Mouse (Mus musculus) spleen, postnatal 14 days (tissue): ENCODE data around the gene Fcer1g.
A peak's percentile ranks its signal among the peaks of the same experiment; 100 is the strongest.

Source experiments
- DNase-seq, 2 experiments: peaks; one replicate each; pipeline ENCODE4 v3.0.0; 2021 to 2022; ENCODE audit warnings: low spot score in 2 of 2

Gene Fcer1g

DNA sequence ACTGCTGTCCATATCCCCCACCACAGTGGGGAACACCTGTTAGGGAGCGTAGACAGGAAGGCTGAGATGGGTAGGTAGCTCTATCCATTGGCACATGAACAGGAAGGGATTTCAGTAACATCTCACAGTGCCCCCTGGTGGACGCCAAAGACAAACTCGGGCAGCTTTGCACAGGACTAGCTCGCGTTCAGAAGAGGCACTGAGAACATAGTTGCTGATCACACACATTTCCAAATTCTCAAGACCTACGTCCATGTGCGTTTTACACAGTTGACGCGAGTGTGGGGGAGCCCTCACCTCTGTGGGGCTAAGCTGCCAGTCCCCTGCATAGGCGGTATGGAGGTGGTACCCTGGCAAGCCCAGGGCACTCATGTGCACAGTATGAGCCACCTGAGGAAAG, 13.3 kb downstream of the Fcer1g start:
- peak; percentile 54 to 79 for DNase-seq

DNA sequence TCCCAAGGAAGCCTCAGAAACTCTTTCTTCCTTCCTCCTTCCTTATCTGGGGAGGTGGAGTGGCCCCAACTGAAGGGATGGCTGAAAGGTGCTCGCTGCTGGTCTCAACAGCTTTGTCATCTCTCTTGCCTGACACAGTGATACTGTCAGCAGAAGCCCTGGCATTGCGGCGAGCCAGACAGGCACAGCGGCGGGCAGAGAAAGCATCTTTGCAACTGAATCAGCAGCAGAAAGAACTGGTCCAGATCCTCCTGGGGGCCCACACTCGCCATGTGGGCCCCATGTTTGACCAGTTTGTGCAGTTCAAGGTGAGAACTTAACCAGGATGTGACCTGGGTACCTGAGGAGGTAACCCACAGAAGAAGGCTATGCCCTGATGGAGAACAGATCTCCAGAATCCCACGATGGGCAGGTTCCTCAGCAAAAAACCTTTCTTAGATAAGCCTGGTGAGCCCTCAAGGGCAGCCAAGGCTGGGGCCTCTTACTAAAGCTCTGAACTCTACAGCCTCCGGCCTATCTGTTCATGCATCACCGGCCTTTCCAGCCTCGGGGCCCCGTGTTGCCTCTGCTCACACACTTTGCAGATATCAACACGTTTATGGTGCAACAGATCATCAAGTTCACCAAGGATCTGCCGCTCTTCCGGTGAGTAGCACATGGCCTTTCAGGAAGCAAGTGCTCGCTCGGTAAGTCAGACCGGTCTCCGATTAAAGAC, 17.8 kb downstream of the Fcer1g start:
- no peak for DNase-seq

DNA sequence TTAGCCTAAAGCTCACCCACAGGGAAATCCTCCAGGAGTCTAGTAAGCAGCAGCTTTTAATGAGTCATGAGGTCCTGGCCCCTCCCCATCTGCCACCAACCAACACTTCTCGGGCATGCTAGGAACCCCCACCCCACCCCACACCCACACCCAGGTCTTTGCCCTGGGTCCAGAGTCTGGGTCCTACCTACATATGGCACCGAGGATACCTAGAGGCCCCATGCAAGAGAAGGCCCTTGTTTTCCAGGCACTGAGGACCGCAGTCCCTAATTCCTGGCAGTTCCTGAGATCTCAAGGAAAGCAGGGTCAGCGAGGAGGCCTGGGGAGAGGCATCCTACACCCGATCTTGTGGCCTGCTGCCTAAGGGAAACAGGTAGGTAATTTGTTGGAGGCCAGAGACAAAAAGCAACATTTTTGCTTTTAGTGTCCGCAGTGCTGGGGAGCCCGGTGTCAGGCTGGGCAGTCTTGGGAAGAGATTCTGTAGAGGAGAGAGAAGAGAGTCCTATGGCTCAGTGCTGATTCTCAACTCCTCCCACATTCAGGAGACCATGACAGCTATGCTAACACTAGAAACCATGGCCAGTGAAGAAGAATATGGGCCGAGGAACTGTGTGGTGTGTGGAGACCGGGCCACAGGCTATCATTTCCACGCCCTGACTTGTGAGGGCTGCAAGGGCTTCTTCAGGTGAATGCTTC, 20.2 kb downstream of the Fcer1g start, which contains the start of gene Nr1i3:
Gene Nr1i3 (plus strand): TSS at position 170 of the 696 bp plus-strand sequence.
- no peak for DNase-seq

DNA sequence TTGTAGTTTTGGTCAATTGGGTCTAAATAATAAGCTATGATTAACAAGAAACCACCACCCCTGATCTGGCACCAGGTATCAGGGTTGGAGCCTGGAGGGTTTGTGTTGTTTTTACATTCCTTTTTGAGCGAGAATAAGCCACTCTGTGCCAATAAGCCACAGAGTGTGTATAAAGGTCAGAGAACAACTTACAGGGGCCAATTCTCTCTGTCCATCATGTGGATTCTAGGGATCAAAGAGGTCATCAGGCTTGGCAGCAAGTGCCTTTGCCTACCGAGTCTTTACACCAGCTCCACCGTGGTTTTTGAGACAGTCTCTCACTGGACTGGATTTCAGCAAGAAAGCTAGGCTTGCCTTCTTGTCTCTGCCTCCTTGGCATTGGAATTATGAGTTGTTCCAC, 21.3 kb downstream of the Fcer1g start:
- DNase-seq: no peak

DNA sequence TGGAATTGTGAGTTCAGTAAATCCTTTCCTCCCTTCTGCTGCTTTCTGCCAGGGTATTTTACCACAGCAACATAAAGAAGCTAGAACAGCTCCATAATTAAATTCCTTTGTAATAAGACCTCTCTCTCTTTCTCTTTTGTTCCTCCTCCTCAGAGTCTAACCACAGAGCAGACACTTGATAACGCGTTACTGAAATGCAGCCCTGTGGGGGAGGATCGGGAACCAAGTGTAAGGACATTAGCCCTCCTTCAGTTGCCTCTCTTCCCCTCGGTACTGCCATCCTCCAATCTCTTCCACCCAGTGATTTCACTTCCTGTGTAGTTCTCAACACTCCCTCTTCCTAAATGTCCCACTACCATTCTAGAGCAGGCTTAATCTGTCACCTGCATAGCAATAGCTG, 24.8 kb downstream of the Fcer1g start:
- DNase-seq: no peak

DNA sequence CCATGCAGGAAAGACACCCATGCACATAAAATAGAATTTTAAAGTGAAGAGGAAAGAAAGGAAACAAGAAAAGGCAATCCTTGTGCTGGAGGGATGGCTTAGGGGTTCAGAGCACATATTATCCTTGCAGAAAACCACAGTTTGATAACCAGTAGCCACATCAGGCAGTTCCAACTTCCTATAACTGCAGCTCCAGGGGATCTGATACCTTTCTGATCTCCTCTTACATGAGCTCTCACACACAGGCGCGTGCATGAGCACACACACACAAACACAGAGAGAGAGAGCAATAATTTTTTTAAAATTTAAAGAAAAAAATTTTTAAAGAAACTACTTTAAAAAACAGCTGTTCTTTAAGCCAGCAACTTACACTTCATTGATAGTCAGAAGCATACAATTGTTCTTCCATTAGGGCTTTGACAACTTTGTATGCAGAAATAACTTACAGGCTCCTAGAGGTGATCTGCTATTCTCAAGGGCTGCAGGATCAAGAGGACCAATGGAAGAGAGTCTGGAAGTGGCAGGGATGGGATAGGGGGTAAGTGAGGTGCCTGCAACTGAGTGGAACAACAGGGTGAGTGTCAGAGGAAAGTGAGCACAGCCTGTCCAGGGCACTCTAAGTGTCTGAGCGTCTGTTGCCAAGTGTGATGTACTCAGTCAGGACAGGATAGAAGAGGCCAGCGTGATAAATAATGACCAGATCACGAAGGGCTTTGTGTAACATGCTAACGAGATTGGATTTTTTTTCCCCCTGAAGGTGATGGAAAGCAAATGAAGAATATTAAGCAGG, 28.3 kb downstream of the Fcer1g start:
- no peak for DNase-seq

DNA sequence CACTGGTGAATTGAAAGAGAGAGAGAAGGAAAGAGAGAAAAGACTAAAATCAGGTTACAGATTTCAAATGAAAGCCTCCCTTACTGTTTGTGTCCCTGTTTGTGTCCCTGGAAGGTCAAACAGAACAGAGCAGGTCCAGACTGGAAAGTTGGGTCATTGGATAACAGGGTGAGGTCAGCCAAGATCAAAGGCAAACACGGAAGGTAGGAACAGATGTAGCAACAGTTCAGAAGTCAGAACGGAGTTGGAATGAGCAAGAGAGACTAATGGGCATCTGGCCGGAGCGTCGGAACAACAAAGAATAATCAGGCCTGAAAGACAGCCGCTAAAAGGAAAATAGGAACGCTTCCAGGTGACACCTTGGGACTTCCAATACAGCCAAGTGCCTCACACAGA, 29.9 kb downstream of the Fcer1g start:
- no peak for DNase-seq

DNA sequence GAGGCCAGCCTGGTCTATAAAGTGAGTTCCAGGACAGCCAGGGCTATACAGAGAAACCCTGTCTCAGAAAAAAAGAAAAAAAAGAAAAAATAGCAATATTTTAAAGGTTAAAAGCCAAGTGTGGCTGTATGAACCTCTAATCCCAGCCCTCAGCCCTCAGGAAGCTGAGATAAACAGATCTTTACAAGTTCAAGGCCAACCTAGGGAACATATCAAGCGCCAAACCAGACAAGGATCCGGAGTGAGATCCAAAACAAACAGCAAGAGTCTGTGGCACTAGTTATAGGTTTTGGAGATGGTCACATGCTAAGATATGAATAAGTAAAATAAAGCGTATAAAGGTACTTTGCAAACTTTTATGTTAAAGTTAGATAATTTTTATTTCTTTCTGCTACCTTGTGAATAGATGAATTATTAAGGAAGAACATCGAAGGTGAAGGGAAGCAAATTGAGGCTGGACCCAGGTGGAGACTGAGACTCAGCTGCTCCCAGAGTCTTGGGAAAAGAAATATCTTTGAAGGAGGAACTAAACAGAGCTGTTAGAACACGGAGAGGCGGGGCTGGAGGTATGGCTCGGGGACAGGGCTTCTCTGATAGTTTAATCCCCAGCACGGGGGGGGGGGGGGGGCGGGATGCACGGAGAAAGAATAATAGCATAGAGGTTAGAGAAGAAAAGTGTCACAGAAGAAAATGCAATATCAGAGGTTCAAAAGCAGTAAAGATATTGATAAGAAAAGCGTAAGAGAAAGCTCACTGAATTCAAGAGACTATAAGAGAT, 30.5 kb downstream of the Fcer1g start:
- DNase-seq: no peak

DNA sequence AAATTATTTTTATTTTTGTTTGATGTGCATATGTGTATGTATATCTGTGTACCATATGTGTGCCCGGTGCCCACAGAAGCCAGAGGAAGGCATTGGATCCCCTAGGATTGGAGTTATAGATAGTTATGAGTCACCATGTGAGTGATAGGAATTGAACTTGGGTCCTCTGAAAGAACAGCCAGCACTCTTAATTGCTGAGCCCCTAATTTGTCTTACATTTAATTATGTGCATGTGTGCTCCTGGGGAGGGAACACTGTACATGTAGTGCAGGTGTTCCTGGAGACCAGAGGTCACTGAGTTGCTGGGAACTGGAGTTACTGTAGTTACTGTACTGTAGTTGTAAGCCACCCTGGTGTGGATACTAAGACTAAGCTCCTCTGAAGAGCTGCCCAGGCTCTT, 33.4 kb downstream of the Fcer1g start:
- no peak for DNase-seq

DNA sequence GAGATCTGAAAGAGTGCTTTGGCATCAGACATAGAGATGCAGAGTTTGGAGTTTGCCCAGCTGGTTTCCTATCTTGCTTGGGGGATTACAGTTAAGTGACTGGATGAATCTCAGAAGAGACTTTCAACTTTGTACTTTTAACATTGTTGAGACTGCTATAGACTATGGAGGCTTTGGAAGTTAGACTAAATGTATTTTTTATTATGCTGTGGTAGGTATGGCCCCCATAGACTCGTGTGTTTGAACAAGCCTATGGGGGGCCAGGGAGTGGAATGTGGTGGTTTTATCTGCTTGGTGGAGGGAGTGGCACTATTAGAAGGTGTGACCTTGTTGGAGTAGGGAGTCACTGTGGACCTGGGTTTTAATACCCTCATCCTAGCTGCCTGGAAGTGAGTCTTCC, 34.6 kb downstream of the Fcer1g start:
- no peak for DNase-seq

DNA sequence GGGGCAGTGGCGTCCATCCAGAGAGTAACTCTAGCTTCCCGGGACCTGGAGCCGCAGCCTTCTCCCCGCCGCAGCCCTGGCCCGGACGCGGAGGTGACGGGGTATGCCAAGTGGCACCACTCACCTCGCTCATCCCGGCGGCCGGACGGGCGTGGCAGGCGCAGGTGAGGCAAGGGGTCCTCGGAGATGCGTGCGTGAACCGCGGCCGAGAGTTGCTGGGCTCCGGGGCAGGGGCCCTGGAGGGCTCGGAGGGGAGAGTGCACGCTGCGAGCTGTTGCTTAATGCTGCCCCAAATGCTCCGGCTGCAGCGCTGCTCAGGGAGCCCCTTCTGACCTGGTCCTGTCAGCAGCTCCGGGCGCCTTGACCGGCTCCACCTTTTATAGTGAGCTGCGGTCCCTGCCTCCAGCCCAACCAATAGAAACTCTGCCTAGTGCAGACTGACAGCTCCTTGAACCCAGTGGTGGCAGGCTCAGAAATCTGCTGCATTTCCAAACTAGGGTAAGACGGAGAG, 38.2 kb downstream of the Fcer1g start, which contains the start of gene Pcp4l1:
Gene Pcp4l1 (minus strand): TSS at position 382 of the 511 bp plus-strand sequence.
- DNase-seq: no peak

DNA sequence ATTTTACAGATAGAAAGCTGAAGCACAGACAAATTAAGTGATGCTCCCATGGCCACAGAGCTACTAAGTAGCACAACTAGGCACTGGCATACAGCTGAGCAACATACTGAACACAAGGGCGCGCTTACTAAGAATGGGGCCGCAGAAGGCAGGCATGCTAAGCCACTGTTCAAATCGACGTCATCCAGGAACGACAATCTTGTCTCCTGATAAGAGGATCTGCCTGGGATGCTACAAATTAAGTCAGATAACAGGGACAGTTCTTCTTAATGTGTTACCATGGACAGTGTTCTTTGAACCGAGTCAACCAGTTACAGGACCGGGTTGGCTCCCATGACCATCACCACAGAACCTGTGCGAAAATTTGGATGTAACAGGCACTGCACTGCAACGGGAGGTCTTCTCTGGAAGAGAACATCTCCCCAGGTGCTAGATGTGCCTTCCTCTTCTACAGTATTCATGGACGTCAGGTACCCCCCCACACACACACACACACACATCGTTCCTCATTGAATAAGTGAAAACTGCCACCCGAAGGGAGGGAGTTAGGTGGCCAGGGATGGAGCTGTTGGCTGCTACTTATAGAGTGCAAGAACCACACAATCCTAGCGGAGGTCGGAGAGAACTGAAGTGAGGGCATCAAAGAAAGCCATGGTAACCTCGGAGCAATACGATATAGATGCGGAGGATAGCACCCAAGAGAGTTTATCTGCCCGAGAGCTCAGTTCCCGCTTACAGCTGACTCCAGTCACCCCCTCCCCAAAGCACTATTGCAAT, 38.9 kb downstream of the Fcer1g start:
- no peak for DNase-seq

DNA sequence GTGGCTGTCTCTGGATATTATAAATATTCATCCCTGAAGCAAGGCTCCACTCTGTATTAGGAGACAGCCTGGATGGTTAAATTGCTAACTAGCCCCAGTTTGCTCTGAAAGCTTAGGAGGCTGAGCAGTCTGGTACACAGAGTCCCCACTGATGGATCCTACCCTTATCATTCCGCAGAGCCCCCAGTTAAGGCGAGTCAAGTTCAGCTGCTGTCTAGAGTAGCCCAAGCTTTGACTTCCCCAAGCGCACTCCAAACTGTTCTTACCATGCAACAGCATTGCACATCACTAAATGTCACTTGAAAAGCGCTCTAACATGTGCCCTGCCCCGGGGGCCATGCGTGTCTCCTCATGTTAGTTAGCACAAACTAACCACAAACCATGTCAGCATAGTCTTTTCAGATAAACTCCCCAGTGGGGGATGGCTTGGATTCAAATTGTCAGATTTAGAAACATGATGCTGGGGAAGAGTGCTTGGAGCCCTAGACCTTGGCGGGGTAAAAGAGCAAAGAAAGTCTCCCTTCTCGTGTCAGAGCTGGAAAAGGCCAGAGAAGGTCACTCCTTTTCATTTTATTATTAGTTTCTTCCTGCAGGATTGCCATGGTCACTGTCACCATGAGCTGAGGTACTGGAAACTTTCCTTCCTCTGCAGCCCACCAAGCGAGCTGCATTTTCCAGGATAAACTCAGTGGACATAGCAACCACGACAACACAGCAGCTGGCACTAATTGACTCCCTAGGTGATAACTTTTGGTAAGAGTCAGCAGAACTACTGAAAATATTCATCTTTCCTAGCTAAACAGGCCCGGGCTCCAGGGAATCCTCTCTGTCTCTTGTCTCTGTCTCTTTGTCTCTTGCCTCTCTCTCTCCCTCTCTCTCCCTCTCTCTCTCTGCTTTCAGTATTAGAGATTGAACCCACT, 40.0 kb downstream of the Fcer1g start:
- no peak for DNase-seq

DNA sequence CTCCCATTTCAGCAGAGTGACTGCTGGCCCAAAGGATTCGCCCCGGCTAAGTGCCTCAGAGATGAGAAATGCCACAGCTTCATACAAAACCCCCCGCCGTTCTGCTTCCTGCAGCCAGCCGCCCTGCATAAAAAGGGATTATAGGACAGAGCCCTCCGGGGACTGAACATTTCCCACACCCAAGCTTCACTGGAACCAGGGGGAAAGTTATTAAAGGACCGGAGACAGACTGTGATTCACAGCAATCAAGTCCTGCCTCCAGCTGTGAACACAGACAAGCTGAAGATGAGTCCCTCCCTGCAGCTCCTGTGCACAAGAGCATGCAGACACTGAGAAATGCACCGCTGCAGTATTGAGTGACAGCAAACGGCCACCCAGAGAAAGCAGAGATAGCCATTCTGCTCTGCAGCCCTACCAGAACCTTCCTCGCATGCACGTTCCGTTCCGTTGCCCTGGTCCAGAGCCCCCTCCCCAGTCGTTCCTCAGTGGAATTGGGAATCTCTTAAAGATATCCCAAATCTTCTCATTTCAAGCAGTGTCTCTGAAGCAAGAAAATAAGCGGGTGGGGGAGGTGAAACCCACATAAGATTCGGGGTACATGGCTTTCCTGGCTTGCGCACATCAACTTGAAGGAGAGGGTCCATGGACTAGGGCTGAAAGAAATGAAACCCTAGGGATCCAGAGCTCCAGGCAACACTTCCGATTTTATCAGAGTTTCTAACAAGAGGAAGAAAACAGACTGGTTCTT, 40.9 kb downstream of the Fcer1g start:
- DNase-seq: no peak

DNA sequence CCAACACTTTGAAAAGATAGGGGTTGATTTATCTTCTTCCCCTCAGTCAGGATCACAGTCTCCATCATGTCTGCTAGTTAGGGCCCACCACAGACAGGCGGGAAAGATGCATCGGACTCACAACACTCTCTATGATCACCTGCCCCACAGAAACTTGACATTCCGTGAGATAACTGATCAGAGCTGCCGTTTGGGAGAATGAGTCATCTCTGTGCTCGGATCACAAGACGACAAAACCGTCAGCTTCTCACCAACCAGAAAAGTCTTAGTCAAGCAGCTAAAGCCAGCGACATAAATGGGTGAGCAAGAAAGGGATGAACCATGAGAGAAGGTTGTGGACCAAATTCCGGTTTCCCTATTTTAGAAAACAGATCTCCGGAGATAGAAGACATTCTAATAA, 41.9 kb downstream of the Fcer1g start:
- DNase-seq: no peak

DNA sequence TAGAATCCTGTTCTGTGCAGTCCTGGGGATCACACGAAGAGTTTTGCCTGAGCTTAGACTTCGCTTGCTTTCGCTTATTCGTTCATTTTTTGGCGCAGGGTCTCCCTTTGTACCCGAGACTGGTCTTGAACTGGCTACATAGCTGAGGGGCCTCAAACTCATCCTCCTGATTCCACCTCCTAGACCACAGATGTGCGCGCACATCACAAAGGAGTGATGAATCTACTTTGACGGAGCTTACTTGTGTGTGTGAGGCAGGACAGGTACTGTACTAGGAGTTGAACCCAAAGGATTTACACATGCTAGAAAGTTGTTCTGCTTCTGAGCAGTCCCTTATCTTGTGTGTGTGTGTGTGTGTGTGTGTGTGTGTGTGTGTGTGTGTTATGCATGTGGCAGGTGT, 43.3 kb downstream of the Fcer1g start:
- no peak for DNase-seq

DNA sequence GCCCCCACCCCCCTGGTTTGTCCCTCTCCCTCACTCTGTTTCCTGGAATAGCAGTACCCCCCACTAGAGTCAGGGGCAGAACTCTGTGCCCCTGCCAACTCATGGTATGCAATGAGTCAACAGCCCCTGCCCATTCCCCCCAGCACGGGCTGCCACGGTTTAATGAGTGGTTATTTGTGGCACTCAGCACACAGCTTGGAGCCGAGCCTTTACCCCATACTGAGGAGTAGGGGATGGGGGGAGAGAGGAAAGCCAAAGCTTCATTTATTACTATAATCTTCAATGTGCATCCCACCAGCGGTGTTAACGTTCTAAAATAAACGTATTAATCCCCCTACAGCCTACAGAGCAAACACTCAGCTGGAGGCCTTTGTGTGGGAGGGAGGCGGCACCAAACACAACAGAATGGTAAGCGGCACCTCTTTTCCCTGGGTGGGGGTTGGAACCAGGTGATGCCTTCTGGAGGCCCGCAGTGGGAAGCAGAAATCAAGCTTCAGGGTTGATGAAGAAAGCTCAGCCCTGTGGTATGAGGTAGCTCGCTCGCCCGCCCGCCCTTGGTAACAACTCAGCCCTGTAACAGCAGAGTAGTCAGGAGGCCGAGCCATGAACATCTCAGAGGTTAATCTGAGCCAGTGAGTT, 44.6 kb downstream of the Fcer1g start:
- DNase-seq: no peak

DNA sequence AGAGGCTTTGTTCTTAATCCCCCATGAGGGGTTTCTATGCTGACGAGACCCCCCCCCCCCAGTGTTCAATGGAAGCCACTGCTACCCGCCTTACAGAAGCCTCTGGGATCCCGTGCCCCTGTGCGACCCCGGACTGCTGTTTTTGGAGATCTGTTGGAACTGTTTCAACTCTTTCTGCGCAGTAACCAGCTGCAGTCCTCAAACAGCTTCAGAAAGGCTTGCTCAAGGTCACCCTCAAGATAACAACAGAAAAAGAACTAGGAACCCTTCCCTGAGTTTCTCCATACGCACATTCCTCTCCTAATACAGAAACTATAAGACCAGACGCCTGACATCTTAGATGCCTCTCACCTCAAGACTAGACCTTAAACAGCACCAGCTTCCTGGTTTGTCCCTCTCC, 45.1 kb downstream of the Fcer1g start:
- DNase-seq: no peak
